Mouse (Mus musculus): ENCODE results near the gene Cdhr1.

GRCm38 (mm10) chr14:37097956-37098530 is at the start of gene Cdhr1:
- TF ChIP-seq CTCF (IDR thresholded peaks at IDR 0.05; ENCODE audit: borderline replicate concordance, extremely low read depth, insufficient read depth, insufficient read length) (no peak), POLR2A (IDR thresholded peaks at IDR 0.05; ENCODE audit: borderline replicate concordance, extremely low read depth, insufficient read depth, insufficient read length, poor library complexity, severe bottlenecking) (no peak)

All from brain, embryonic 14.5 days (tissue).